Mouse (Mus musculus) lung, adult 2 months (tissue): ENCODE results near the gene Gm21454. TPM values are rescaled to one million over a fixed set of nuclear protein-coding genes. Genes with fewer than 3 reads are reported as not detected.
"Not testable (repeated sequence)": the region's sequence is repeated elsewhere in the genome, so short reads cannot be mapped to it uniquely, and the experiment has no call there.

Experiments
- DNase-seq: peaks from one replicate; pipeline ENCODE4 v3.0.0; 2022
- H3K4me1 ChIP-seq: fragments of 200-500 bp; 2 replicates; pipeline ENCODE4 v1.6.1; 2011; ENCODE audit warnings: low read length; ENCODE audit not compliant: control insufficient read depth, insufficient read depth
- H3K4me3 ChIP-seq: fragments of 200-500 bp; replicated peaks from 2 replicates; pipeline ENCODE3; 2011; ENCODE audit warnings: low read depth, mild to moderate bottlenecking, control low read depth, low read length; ENCODE audit errors: extremely low read depth
- WGBS: fragments of 180-500 bp; shearing (Covaris S2); methylation state at CpG from one replicate; pipeline ENCODE4 v1.1.7; 2018; 5-methylcytosine and 5-hydroxymethylcytosine counted together
- polyA plus RNA-seq: library from polyadenylated mRNA; depleted of rRNA; stranded (reverse); fragments of >200 nt; gene quantifications from 2 replicates; pipeline ENCODE4 v1.2.3, GENCODE M21; 2012; rRNA removed

Gm21454 gene
- not detected in 2 replicates for polyA plus RNA-seq

DNA sequence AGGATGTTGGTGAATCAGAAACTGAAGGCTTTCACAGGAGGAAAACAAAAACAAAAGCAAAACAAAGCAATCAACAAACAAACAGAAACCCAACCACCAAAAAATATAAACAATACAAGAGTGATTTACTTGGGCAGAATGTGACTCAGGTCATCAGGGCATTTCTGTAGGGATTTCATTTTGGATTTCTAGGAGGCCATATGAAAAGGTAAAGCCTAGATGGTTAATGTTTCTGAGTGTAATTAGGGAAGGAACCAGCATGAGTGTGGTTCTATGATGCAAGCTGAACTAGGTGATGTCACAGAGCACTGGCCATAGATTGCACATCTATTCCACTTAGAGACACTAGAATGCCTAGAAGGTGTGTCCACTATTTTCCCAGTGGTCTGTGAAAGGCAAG is at the start of gene Gm21454, which contains the start of gene Gm21440:
TSS of gene Gm21454 (plus strand) at position 352 of the 400 bp plus-strand sequence.
TSS of gene Gm21440 (plus strand) at position 301 of the 400 bp plus-strand sequence.
- not testable (repeated sequence) for H3K4me3 ChIP-seq, DNase-seq, H3K4me1 ChIP-seq

DNA sequence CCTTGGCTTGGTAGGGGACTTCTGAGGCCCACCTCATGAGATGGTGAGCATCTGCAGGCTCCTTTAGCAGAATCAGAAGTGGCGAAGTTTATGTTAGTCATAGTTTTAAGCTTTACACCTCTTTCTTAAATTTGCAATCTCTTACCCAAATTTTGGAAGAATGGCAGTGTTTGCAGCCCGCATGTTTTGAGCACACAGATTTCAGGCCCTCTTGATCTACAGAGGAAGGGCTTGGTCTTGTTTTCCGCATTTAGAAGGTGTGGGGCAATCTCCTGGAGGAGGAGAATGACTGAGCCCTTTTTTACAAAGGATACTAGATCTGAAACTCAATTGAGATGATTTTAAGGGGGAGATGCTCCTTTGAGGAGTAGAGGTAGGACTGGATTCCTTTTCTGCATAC is 28.4 kb upstream of the Gm21454 start, which contains the start of gene Gm21828:
TSS of gene Gm21828 (minus strand) at position 101 of the 400 bp plus-strand sequence.
- DNase-seq, result not testable (repeated sequence)
- no CpG with 5 or more reads among the region's 3 CpGs for WGBS

DNA sequence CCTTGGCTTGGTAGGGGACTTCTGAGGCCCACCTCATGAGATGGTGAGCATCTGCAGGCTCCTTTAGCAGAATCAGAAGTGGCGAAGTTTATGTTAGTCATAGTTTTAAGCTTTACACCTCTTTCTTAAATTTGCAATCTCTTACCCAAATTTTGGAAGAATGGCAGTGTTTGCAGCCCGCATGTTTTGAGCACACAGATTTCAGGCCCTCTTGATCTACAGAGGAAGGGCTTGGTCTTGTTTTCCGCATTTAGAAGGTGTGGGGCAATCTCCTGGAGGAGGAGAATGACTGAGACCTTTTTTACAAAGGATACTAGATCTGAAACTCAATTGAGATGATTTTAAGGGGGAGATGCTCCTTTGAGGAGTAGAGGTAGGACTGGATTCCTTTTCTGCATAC is 96.7 kb downstream of the Gm21454 start, which contains the start of gene Gm21725:
TSS of gene Gm21725 (minus strand) at position 101 of the 400 bp plus-strand sequence.
- not testable (repeated sequence) for H3K4me3 ChIP-seq, H3K4me1 ChIP-seq, DNase-seq
- no CpG with 5 or more reads among the region's 3 CpGs for WGBS

More for the DNA sequence above, 28.4 kb upstream of the Gm21454 start, which contains the start of gene Gm21828:
- not testable (repeated sequence) for H3K4me1 ChIP-seq, H3K4me3 ChIP-seq

Other genes starting within 250 kb of the Gm21454 start
- gene Gm20807, start 209.6 kb upstream of the Gm21454 start, polyA plus RNA-seq, result not detected in 2 replicates
- gene Gm21891, start 119.0 kb upstream of the Gm21454 start, polyA plus RNA-seq, result not detected in 2 replicates
- not detected in 2 replicates for gene Gm21425, start 90.5 kb upstream of the Gm21454 start, polyA plus RNA-seq
- gene Gm21828, start 28.5 kb upstream of the Gm21454 start, polyA plus RNA-seq, result not detected in 2 replicates
- not detected in 2 replicates for gene Gm21440, start 51 bp upstream of the Gm21454 start, polyA plus RNA-seq
- gene Gm21725, start 96.6 kb downstream of the Gm21454 start, polyA plus RNA-seq, result not detected in 2 replicates
- not detected in 2 replicates for gene Gm21866, start 213.1 kb downstream of the Gm21454 start, polyA plus RNA-seq
- gene Gm20773, start 241.6 kb downstream of the Gm21454 start, polyA plus RNA-seq, result not detected in 2 replicates